Mouse (Mus musculus): ENCODE results near the gene Ager.

The Ager gene

GRCm38 (mm10) chr17:34626773-34627092, 29.1 kb downstream of the Ager start:
- Histone ChIP-seq H3K9me3 (ENCODE audit: low read length) (no peaks in the 10 kb centered on the region), H3K27me3 (ENCODE audit: insufficient read depth, low read length) (peaks cover 52% of the 10 kb centered on the region), H3K4me1 (replicated peaks; ENCODE audit: low read depth, low read length) (peaks cover 74% of the 10 kb centered on the region), H3K36me3 (ENCODE audit: insufficient read depth, low read length) (peaks cover 20% of the 10 kb centered on the region), H3K4me3 (replicated peaks; ENCODE audit: low read length) (peak overlapping the region; percentile 86)
- TF ChIP-seq NANOG (IDR thresholded peaks at IDR 0.05; ENCODE audit: borderline replicate concordance, low read length), result no peak
- no peak for TF ChIP-seq POU5F1 (IDR thresholded peaks at IDR 0.05; ENCODE audit: borderline replicate concordance, low read length)
- no peak for TF ChIP-seq CTCF (conservative IDR thresholded peaks at IDR 0.05; ENCODE audit: low read length)

GRCm38 (mm10) chr17:34627093-34627942, 29.7 kb downstream of the Ager start:
- peaks cover 15% of the 10 kb centered on the region for H3K36me3 ChIP-seq (ENCODE audit: insufficient read depth, low read length)
- peaks cover 52% of the 10 kb centered on the region for H3K27me3 ChIP-seq (ENCODE audit: insufficient read depth, low read length)
- peaks cover 75% of the 10 kb centered on the region for H3K4me1 ChIP-seq (replicated peaks; ENCODE audit: low read depth, low read length)
- no peaks in the 10 kb centered on the region for H3K9me3 ChIP-seq (ENCODE audit: low read length)
- TF ChIP-seq NANOG (IDR thresholded peaks at IDR 0.05; ENCODE audit: borderline replicate concordance, low read length), result no peak
- no peak for TF ChIP-seq POU5F1 (IDR thresholded peaks at IDR 0.05; ENCODE audit: borderline replicate concordance, low read length)
- no peak for TF ChIP-seq CTCF (conservative IDR thresholded peaks at IDR 0.05; ENCODE audit: low read length)
- peak overlapping the region; percentile 86 for H3K4me3 ChIP-seq (replicated peaks; ENCODE audit: low read length)

GRCm38 (mm10) chr17:34627943-34628643, 30.4 kb downstream of the Ager start, which contains the start of gene Ppt2:
Gene Ppt2 (minus strand): TSS chr17:34628510.
- Histone ChIP-seq H3K4me1 (replicated peaks; ENCODE audit: low read depth, low read length) (peaks cover 74% of the 10 kb centered on the region), H3K9me3 (ENCODE audit: low read length) (no peaks in the 10 kb centered on the region), H3K27me3 (ENCODE audit: insufficient read depth, low read length) (peaks cover 52% of the 10 kb centered on the region), H3K4me3 (replicated peaks; ENCODE audit: low read length) (peak within 1 kb of the TSS; percentile 86), H3K36me3 (ENCODE audit: insufficient read depth, low read length) (peaks cover 8% of the 10 kb centered on the region)
- TF ChIP-seq POU5F1 (IDR thresholded peaks at IDR 0.05; ENCODE audit: borderline replicate concordance, low read length) (no peak), CTCF (conservative IDR thresholded peaks at IDR 0.05; ENCODE audit: low read length) (no peak), NANOG (IDR thresholded peaks at IDR 0.05; ENCODE audit: borderline replicate concordance, low read length) (no peak)

- Histone ChIP-seq H3K9me3 (ENCODE audit: low read length) (no peaks in the 10 kb centered on the region), H3K4me3 (replicated peaks; ENCODE audit: low read length) (peak overlapping the region; percentile 86), H3K27me3 (ENCODE audit: insufficient read depth, low read length) (peaks cover 52% of the 10 kb centered on the region), H3K36me3 (ENCODE audit: insufficient read depth, low read length) (peaks cover 8% of the 10 kb centered on the region; the same call in 1 of the 2 replicates), H3K4me1 (replicated peaks; ENCODE audit: low read depth, low read length) (peaks cover 76% of the 10 kb centered on the region)
- no peak for TF ChIP-seq CTCF (conservative IDR thresholded peaks at IDR 0.05; ENCODE audit: low read length)
- TF ChIP-seq NANOG (IDR thresholded peaks at IDR 0.05; ENCODE audit: borderline replicate concordance, low read length), result no peak
- no peak for TF ChIP-seq POU5F1 (IDR thresholded peaks at IDR 0.05; ENCODE audit: borderline replicate concordance, low read length)
Observed at GRCm38 (mm10) chr17:34628644-34628967, 30.9 kb downstream of the Ager start.

- TF ChIP-seq CTCF (conservative IDR thresholded peaks at IDR 0.05; ENCODE audit: low read length) (no peak), POU5F1 (IDR thresholded peaks at IDR 0.05; ENCODE audit: borderline replicate concordance, low read length) (no peak), NANOG (IDR thresholded peaks at IDR 0.05; ENCODE audit: borderline replicate concordance, low read length) (no peak)
- H3K4me1 ChIP-seq (replicated peaks; ENCODE audit: low read depth, low read length), result peaks cover 77% of the 10 kb centered on the region
- peaks cover 8% of the 10 kb centered on the region; the same call in 1 of the 2 replicates for H3K36me3 ChIP-seq (ENCODE audit: insufficient read depth, low read length)
- H3K9me3 ChIP-seq (ENCODE audit: low read length), result no peaks in the 10 kb centered on the region
- H3K27me3 ChIP-seq (ENCODE audit: insufficient read depth, low read length), result peaks cover 52% of the 10 kb centered on the region
- peak within 1 kb of the TSS; percentile 86 for H3K4me3 ChIP-seq (replicated peaks; ENCODE audit: low read length)
Observed at GRCm38 (mm10) chr17:34629221-34629751, 31.6 kb downstream of the Ager start, which contains the start of gene Prrt1. Gene Prrt1 (plus strand): TSS chr17:34629533.

- TF ChIP-seq CTCF (conservative IDR thresholded peaks at IDR 0.05; ENCODE audit: low read length) (no peak), POU5F1 (IDR thresholded peaks at IDR 0.05; ENCODE audit: borderline replicate concordance, low read length) (no peak), NANOG (IDR thresholded peaks at IDR 0.05; ENCODE audit: borderline replicate concordance, low read length) (no peak)
- H3K9me3 ChIP-seq (ENCODE audit: low read length), result no peaks in the 10 kb centered on the region
- peaks cover 52% of the 10 kb centered on the region for H3K27me3 ChIP-seq (ENCODE audit: insufficient read depth, low read length)
- no peak overlapping the region for H3K4me3 ChIP-seq (replicated peaks; ENCODE audit: low read length)
- H3K4me1 ChIP-seq (replicated peaks; ENCODE audit: low read depth, low read length), result peaks cover 77% of the 10 kb centered on the region
- peaks cover 8% of the 10 kb centered on the region; the same call in 1 of the 2 replicates for H3K36me3 ChIP-seq (ENCODE audit: insufficient read depth, low read length)
Observed at GRCm38 (mm10) chr17:34629796-34630603, 32.3 kb downstream of the Ager start.

GRCm38 (mm10) chr17:34630761-34631301, 33.2 kb downstream of the Ager start:
- peaks cover 49% of the 10 kb centered on the region for H3K27me3 ChIP-seq (ENCODE audit: insufficient read depth, low read length)
- no peaks in the 10 kb centered on the region for H3K36me3 ChIP-seq (ENCODE audit: insufficient read depth, low read length)
- H3K4me3 ChIP-seq (replicated peaks; ENCODE audit: low read length), result peak overlapping the region; percentile 80
- H3K4me1 ChIP-seq (replicated peaks; ENCODE audit: low read depth, low read length), result peaks cover 70% of the 10 kb centered on the region
- TF ChIP-seq POU5F1 (IDR thresholded peaks at IDR 0.05; ENCODE audit: borderline replicate concordance, low read length) (no peak), NANOG (IDR thresholded peaks at IDR 0.05; ENCODE audit: borderline replicate concordance, low read length) (no peak), CTCF (conservative IDR thresholded peaks at IDR 0.05; ENCODE audit: low read length) (no peak)
- no peaks in the 10 kb centered on the region for H3K9me3 ChIP-seq (ENCODE audit: low read length)
